Mouse (Mus musculus) myocyte (in vitro differentiated cells): ENCODE results near the gene Tnrc6c. TPM values are rescaled to one million over a fixed set of nuclear protein-coding genes. Genes with fewer than 3 reads are reported as not detected.

ENCODE experiments used
- H3K27me3 ChIP-seq: one replicate; pipeline ENCODE4 v1.6.1; 2011; ENCODE audit not compliant: control insufficient read depth, insufficient read depth, insufficient read length
- H3K36me3 ChIP-seq: one replicate; pipeline ENCODE4 v1.6.1; 2011; ENCODE audit not compliant: control insufficient read depth, insufficient read depth
- H3K4me2 ChIP-seq: one replicate; pipeline ENCODE4 v1.6.1; 2011; ENCODE audit warnings: low read depth, control low read depth
- H3K4me3 ChIP-seq: one replicate; pipeline ENCODE4 v1.5.1; 2011; ENCODE audit warnings: mild to moderate bottlenecking, control low read depth, moderate library complexity
- H3K79me2 ChIP-seq: one replicate; pipeline ENCODE4 v1.6.1; 2011; ENCODE audit not compliant: control insufficient read depth, insufficient read depth
- H3ac ChIP-seq: one replicate; pipeline ENCODE4 v1.6.1; 2011; ENCODE audit not compliant: control insufficient read depth, insufficient read length
- CEBPB ChIP-seq: IDR thresholded peaks from 2 replicates; pipeline ENCODE4 v1.6.1; 2011; ENCODE audit warnings: mild to moderate bottlenecking, moderate library complexity; ENCODE audit not compliant: poor library complexity, insufficient read depth, severe bottlenecking
- E2F4 ChIP-seq: IDR thresholded peaks from one replicate; pipeline ENCODE4 v1.6.1; 2011; ENCODE audit warnings: mild to moderate bottlenecking, control low read depth, moderate library complexity; ENCODE audit not compliant: insufficient read depth
- MAX ChIP-seq: IDR thresholded peaks from one replicate; pipeline ENCODE4 v1.6.1; 2011; ENCODE audit warnings: low read depth, mild to moderate bottlenecking, control low read depth
- MYOD1 ChIP-seq, 3 experiments: IDR thresholded peaks; one replicate each; pipeline ENCODE4 v1.6.1; 2011; ENCODE audit warnings: control low read depth in 2 of 3, low read depth in 2 of 3, mild to moderate bottlenecking in 2 of 3, moderate library complexity in 1 of 3; ENCODE audit not compliant: insufficient read length in 2 of 3, control insufficient read depth in 1 of 3
- MYOG ChIP-seq, 3 experiments: IDR thresholded peaks; one replicate each; pipeline ENCODE4 v1.6.1; 2011; ENCODE audit warnings: control low read depth in 2 of 3, low read depth in 2 of 3, mild to moderate bottlenecking in 2 of 3; ENCODE audit not compliant: insufficient read length in 2 of 3, control insufficient read depth in 1 of 3, insufficient read depth in 1 of 3
- POLR2A ChIP-seq: IDR thresholded peaks from one replicate; pipeline ENCODE4 v1.6.1; 2011; ENCODE audit warnings: low read depth, mild to moderate bottlenecking, control low read depth, moderate library complexity; ENCODE audit not compliant: insufficient read length
- POLR2AphosphoS2 ChIP-seq: IDR thresholded peaks from one replicate; pipeline ENCODE4 v1.6.1; 2011; ENCODE audit warnings: low read depth, control low read depth; ENCODE audit not compliant: insufficient read length
- REST ChIP-seq: IDR thresholded peaks from one replicate; pipeline ENCODE4 v1.6.1; 2011; ENCODE audit warnings: mild to moderate bottlenecking, control low read depth, moderate library complexity; ENCODE audit not compliant: insufficient read depth, insufficient read length
- SRF ChIP-seq: IDR thresholded peaks from one replicate; pipeline ENCODE4 v1.6.1; 2011; ENCODE audit warnings: low read depth; ENCODE audit not compliant: control insufficient read depth, insufficient read length
- TCF12 ChIP-seq: IDR thresholded peaks from one replicate; pipeline ENCODE4 v1.6.1; 2011; ENCODE audit warnings: mild to moderate bottlenecking, control low read depth; ENCODE audit not compliant: poor library complexity, insufficient read depth, severe bottlenecking
- TCF3 ChIP-seq: IDR thresholded peaks from one replicate; pipeline ENCODE4 v1.6.1; 2011; ENCODE audit warnings: low read depth, control low read depth; ENCODE audit not compliant: insufficient read length
- USF1 ChIP-seq: IDR thresholded peaks from one replicate; pipeline ENCODE4 v1.6.1; 2011; ENCODE audit warnings: low read depth, mild to moderate bottlenecking, control low read depth, moderate library complexity
- polyA plus RNA-seq: library from polyadenylated mRNA; unstranded; fragments of >200 nt; fragmentation: generic; extraction: Trizol; gene quantifications from one replicate; pipeline ENCODE4 v1.2.1, GENCODE M21; 2012; ENCODE audit warnings: missing spikeins

Gene Tnrc6c
- polyA plus RNA-seq, 1 experiment = 7.4 TPM

GRCm38 (mm10) chr11:117617368-117617908, 36.7 kb upstream of the Tnrc6c start:
- Histone ChIP-seq H3K79me2 (no peaks in the 10 kb centered on the region), H3K4me3 (no peak overlapping the region), H3K27me3 (peaks cover 25% of the 10 kb centered on the region), H3K4me2 (peak overlapping the region; percentile 9), H3K36me3 (no peaks in the 10 kb centered on the region), H3ac (no peak overlapping the region)
- TF ChIP-seq TCF12 (no peak), MYOG (IDR thresholded peaks at IDR 0.05; ENCODE audit: control insufficient read depth in 1 of 3, insufficient read depth in 1 of 3, insufficient read length in 2 of 3, low read depth in 2 of 3) (no peak), SRF (no peak), MYOD1 (IDR thresholded peaks at IDR 0.05; ENCODE audit: control insufficient read depth in 1 of 3, insufficient read length in 2 of 3, low read depth in 2 of 3) (no peak), REST (no peak), USF1 (no peak), POLR2A (no peak), E2F4 (no peak), MAX (no peak), TCF3 (no peak), POLR2AphosphoS2 (no peak), CEBPB (no peak)

- H3K36me3 ChIP-seq = no peaks in the 10 kb centered on the region
- no peak overlapping the region for H3K4me2 ChIP-seq
- H3K4me3 ChIP-seq = no peak overlapping the region
- no peaks in the 10 kb centered on the region for H3K79me2 ChIP-seq
- no peak for TF ChIP-seq CEBPB
- no peak for TF ChIP-seq MAX
- TF ChIP-seq TCF3 = no peak
- TF ChIP-seq REST = no peak
- peaks cover 25% of the 10 kb centered on the region for H3K27me3 ChIP-seq
- no peak overlapping the region for H3ac ChIP-seq
These were observed 35.9 kb upstream of the Tnrc6c start for GRCm38 (mm10) chr11:117618214-117618613.

- Histone ChIP-seq H3K4me3 (no peak overlapping the region), H3K27me3 (peaks cover 25% of the 10 kb centered on the region), H3K79me2 (no peaks in the 10 kb centered on the region), H3ac (no peak overlapping the region), H3K36me3 (no peaks in the 10 kb centered on the region), H3K4me2 (no peak overlapping the region)
- TF ChIP-seq CEBPB = no peak
- no peak for TF ChIP-seq POLR2AphosphoS2
- TF ChIP-seq TCF12 = no peak
- no peak for TF ChIP-seq MAX
- no peak for TF ChIP-seq MYOG (IDR thresholded peaks at IDR 0.05; ENCODE audit: control insufficient read depth in 1 of 3, insufficient read depth in 1 of 3, insufficient read length in 2 of 3, low read depth in 2 of 3)
- TF ChIP-seq TCF3 = no peak
- TF ChIP-seq USF1 = no peak
- no peak for TF ChIP-seq E2F4
- TF ChIP-seq POLR2A = no peak
- TF ChIP-seq REST = no peak
- TF ChIP-seq MYOD1 (IDR thresholded peaks at IDR 0.05; ENCODE audit: control insufficient read depth in 1 of 3, insufficient read length in 2 of 3, low read depth in 2 of 3) = no peak
- TF ChIP-seq SRF = no peak
These were observed 35.3 kb upstream of the Tnrc6c start for GRCm38 (mm10) chr11:117618774-117619173.

GRCm38 (mm10) chr11:117619581-117619980, 34.5 kb upstream of the Tnrc6c start:
- Histone ChIP-seq H3K27me3 (peaks cover 21% of the 10 kb centered on the region), H3K36me3 (no peaks in the 10 kb centered on the region), H3K4me2 (no peak overlapping the region), H3K4me3 (no peak overlapping the region), H3K79me2 (no peaks in the 10 kb centered on the region), H3ac (no peak overlapping the region)
- TF ChIP-seq POLR2A (no peak), E2F4 (no peak), REST (no peak), USF1 (no peak), TCF12 (no peak), POLR2AphosphoS2 (no peak), MYOD1 (IDR thresholded peaks at IDR 0.05; ENCODE audit: control insufficient read depth in 1 of 3, insufficient read length in 2 of 3, low read depth in 2 of 3) (no peak), TCF3 (no peak), MAX (no peak), MYOG (IDR thresholded peaks at IDR 0.05; ENCODE audit: control insufficient read depth in 1 of 3, insufficient read depth in 1 of 3, insufficient read length in 2 of 3, low read depth in 2 of 3) (no peak), CEBPB (no peak), SRF (no peak)

GRCm38 (mm10) chr11:117625196-117625595, 28.9 kb upstream of the Tnrc6c start:
- TF ChIP-seq TCF12 = no peak
- TF ChIP-seq USF1 = no peak
- no peak overlapping the region for H3K4me3 ChIP-seq
- no peaks in the 10 kb centered on the region for H3K27me3 ChIP-seq
- H3K79me2 ChIP-seq = no peaks in the 10 kb centered on the region
- no peaks in the 10 kb centered on the region for H3K36me3 ChIP-seq
- no peak overlapping the region for H3ac ChIP-seq
- no peak overlapping the region for H3K4me2 ChIP-seq
